Mouse (Mus musculus): ENCODE measurements around the gene Olfr804. TPM values are rescaled to one million over a fixed set of nuclear protein-coding genes. Genes with fewer than 3 reads are reported as not detected.

Olfr804 gene
- not detected in 2 replicates for polyA plus RNA-seq (2015; fragmentation: Nextera tagmentation; extraction: Ambion mirVana)

DNA sequence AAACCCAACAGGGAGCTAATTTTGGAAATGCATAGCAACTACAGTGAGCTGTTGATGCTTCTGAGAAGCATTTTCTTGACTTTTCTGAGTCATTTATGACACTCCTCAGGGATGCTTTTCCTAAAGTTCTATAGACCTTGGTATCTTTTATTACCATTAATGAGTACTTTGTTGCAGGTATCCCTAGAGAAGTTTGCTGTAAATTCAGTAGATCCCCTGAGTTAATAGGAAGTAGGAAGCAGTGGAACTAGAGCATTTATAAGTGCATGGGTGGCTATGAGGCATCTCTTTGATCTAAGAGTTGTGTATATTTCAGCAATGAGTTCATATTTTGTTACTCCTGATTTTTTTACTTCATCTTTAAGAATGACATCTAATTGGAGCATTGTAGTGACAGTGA lies at the start of gene Olfr804:
Gene Olfr804, plus strand, starts transcription at position 301 of the 400 bp plus-strand sequence.
- no peak for ATAC-seq (replicated peaks; ENCODE audit: insufficient number of reproducible peaks, insufficient read depth, low FRiP score, low read depth)
- Histone ChIP-seq H3K36me3 (no peaks in the 10 kb centered on the region), H3K4me3 (no peak within 1 kb of the TSS), H3K9ac (no peak within 1 kb of the TSS), H3K27me3 (no peaks in the 10 kb centered on the region), H3K4me1 (replicated peaks) (no peaks in the 10 kb centered on the region), H3K27ac (no peak within 1 kb of the TSS), H3K4me2 (no peak within 1 kb of the TSS), H3K9me3 (replicated peaks) (no peaks in the 10 kb centered on the region)

DNA sequence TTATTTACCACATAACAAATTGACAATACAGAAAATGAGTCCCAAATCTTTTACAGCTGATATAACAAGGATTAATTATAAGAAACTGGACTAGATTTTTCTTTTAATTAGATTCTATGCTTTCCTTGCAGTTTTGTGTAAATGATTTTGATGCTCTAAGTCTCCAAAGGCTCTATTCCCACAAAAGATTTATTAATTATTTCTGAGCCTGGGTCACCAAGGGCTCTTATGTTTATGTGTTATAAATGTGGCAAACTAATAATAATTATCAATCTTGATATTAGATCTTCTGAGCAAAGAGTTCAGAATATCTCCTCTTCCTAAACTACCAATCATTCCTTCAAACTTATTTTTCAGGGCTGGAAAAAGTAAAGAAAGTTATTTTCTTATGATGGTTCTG lies 45.6 kb upstream of the Olfr804 start, which contains the start of gene Olfr800:
Gene Olfr800, plus strand, starts transcription at position 301 of the 400 bp plus-strand sequence.
- no peak for ATAC-seq (replicated peaks; ENCODE audit: insufficient number of reproducible peaks, insufficient read depth, low FRiP score, low read depth)
- Histone ChIP-seq H3K4me2 (no peak within 1 kb of the TSS), H3K27me3 (no peaks in the 10 kb centered on the region)

DNA sequence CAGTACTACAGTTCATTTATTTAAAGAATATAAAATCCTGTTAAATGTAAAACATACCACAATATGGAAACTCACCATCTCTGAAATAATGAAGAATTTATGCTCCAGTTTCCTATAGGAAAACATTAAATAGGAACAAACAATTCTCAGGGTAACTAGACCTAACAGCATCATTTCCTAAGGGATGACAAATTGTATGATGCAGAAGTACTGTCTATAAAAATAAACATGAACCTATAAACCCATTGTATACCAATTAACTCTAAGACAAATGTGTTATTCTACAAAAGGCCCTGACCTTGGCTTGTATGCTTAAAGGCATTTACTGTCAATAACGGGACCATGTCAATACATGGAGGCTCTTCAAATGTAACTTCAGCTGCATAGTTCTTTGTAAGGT lies 29.2 kb upstream of the Olfr804 start, which contains the start of gene Olfr801:
Gene Olfr801, minus strand, starts transcription at position 101 of the 400 bp plus-strand sequence.
- H3K9ac ChIP-seq, result no peak within 1 kb of the TSS
- 56% methylated on average over 1 of the region's 1 CpGs for WGBS

More for the DNA sequence above, 45.6 kb upstream of the Olfr804 start, which contains the start of gene Olfr800:
- Histone ChIP-seq H3K9me3 (replicated peaks) (no peaks in the 10 kb centered on the region), H3K9ac (no peak within 1 kb of the TSS), H3K36me3 (no peaks in the 10 kb centered on the region), H3K27ac (no peak within 1 kb of the TSS), H3K4me1 (replicated peaks) (no peaks in the 10 kb centered on the region), H3K4me3 (no peak within 1 kb of the TSS)

DNA sequence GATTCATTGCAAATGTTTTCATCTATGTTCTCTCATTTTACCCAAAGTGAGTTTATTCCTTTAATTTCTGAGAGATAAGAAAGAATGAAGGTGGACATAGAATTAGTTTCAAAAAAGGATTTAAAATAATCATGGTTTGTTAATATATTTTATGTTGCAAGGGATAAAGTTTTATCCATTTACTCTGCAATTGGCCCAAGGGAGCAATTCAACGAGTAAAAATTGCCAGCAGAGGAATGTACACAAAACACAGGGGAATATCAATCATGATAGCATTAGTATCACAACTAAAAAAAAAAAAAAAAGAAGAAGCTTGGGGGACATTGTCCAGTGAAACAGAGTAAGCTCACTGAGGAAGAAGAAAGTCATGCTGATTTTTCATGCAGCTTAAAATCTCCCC lies 14.9 kb upstream of the Olfr804 start, which contains the start of gene Olfr802:
Gene Olfr802, minus strand, starts transcription at position 101 of the 400 bp plus-strand sequence.
- Histone ChIP-seq H3K27ac (no peak within 1 kb of the TSS), H3K4me1 (replicated peaks) (no peaks in the 10 kb centered on the region), H3K4me3 (no peak within 1 kb of the TSS), H3K4me2 (no peak within 1 kb of the TSS), H3K27me3 (no peaks in the 10 kb centered on the region), H3K9me3 (replicated peaks) (no peaks in the 10 kb centered on the region), H3K36me3 (no peaks in the 10 kb centered on the region), H3K9ac (no peak within 1 kb of the TSS)
- 54% methylated on average over 1 of the region's 1 CpGs for WGBS
- no peak for ATAC-seq (replicated peaks; ENCODE audit: insufficient number of reproducible peaks, insufficient read depth, low FRiP score, low read depth)

More for the DNA sequence above, 29.2 kb upstream of the Olfr804 start, which contains the start of gene Olfr801:
- Histone ChIP-seq H3K4me3 (no peak within 1 kb of the TSS), H3K27ac (no peak within 1 kb of the TSS), H3K4me1 (replicated peaks) (no peaks in the 10 kb centered on the region), H3K36me3 (no peaks in the 10 kb centered on the region), H3K4me2 (no peak within 1 kb of the TSS), H3K27me3 (no peaks in the 10 kb centered on the region), H3K9me3 (replicated peaks) (no peaks in the 10 kb centered on the region)
- ATAC-seq (replicated peaks; ENCODE audit: insufficient number of reproducible peaks, insufficient read depth, low FRiP score, low read depth), result no peak

GRCm38 (mm10) chr10:129694186-129694585 lies 8.8 kb upstream of the Olfr804 start, which contains the start of gene Olfr803:
Gene Olfr803, minus strand, starts transcription at chr10:129694286.
- H3K27ac ChIP-seq, result no peak within 1 kb of the TSS
- H3K9ac ChIP-seq, result no peak within 1 kb of the TSS
- ATAC-seq (replicated peaks; ENCODE audit: insufficient number of reproducible peaks, insufficient read depth, low FRiP score, low read depth), result no peak
- no peaks in the 10 kb centered on the region for H3K27me3 ChIP-seq
- no peak within 1 kb of the TSS for H3K4me2 ChIP-seq
- H3K36me3 ChIP-seq, result no peaks in the 10 kb centered on the region
- H3K4me3 ChIP-seq, result no peak within 1 kb of the TSS
- WGBS, result 73% methylated on average over 2 of the region's 2 CpGs
- no peaks in the 10 kb centered on the region for H3K9me3 ChIP-seq (replicated peaks)
- H3K4me1 ChIP-seq (replicated peaks), result no peaks in the 10 kb centered on the region

DNA sequence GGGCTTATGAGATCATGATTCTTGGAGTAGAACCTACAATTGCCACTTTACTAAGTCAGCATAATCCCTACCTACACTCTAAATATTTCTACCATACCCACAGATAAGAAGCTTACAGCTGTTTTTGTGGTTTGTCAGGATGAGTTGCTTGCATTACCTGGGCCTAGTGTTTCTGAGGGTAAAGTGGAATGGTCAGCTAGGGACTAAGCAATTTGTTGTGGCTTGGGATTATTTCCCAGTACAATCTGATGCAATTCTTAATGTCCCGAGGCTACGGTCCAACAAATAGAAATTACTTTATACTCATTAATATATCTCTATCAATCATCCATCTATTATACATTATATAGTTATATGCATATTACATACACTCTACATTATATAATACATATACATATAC lies 26.3 kb downstream of the Olfr804 start, which contains the start of gene Olfr805:
Gene Olfr805, minus strand, starts transcription at position 101 of the 400 bp plus-strand sequence.
- Histone ChIP-seq H3K4me1 (replicated peaks) (no peaks in the 10 kb centered on the region), H3K4me2 (no peak within 1 kb of the TSS), H3K4me3 (no peak within 1 kb of the TSS), H3K36me3 (no peaks in the 10 kb centered on the region), H3K27me3 (no peaks in the 10 kb centered on the region), H3K9me3 (replicated peaks) (no peaks in the 10 kb centered on the region), H3K9ac (no peak within 1 kb of the TSS), H3K27ac (no peak within 1 kb of the TSS)
- 91% methylated on average over 2 of the region's 2 CpGs for WGBS
- no peak for ATAC-seq (replicated peaks; ENCODE audit: insufficient number of reproducible peaks, insufficient read depth, low FRiP score, low read depth)

- Histone ChIP-seq H3K4me1 (replicated peaks) (no peaks in the 10 kb centered on the region), H3K36me3 (no peaks in the 10 kb centered on the region), H3K27me3 (no peaks in the 10 kb centered on the region), H3K4me2 (no peak within 1 kb of the TSS), H3K9ac (no peak within 1 kb of the TSS), H3K9me3 (replicated peaks) (no peaks in the 10 kb centered on the region), H3K4me3 (no peak within 1 kb of the TSS), H3K27ac (no peak within 1 kb of the TSS)
- no peak for ATAC-seq (replicated peaks; ENCODE audit: insufficient number of reproducible peaks, insufficient read depth, low FRiP score, low read depth)
These were observed 38.8 kb downstream of the Olfr804 start, which contains the start of gene Olfr806 for GRCm38 (mm10) chr10:129741821-129742220. Gene Olfr806, minus strand, starts transcription at chr10:129741921.

- 91% methylated on average over 1 of the region's 1 CpGs for WGBS
- no peaks in the 10 kb centered on the region for H3K27me3 ChIP-seq
- no peak for ATAC-seq (replicated peaks; ENCODE audit: insufficient number of reproducible peaks, insufficient read depth, low FRiP score, low read depth)
- no peaks in the 10 kb centered on the region for H3K4me1 ChIP-seq (replicated peaks)
- H3K9me3 ChIP-seq (replicated peaks), result no peaks in the 10 kb centered on the region
- H3K9ac ChIP-seq, result no peak within 1 kb of the TSS
- no peak within 1 kb of the TSS for H3K27ac ChIP-seq
- H3K4me2 ChIP-seq, result no peak within 1 kb of the TSS
- no peaks in the 10 kb centered on the region for H3K36me3 ChIP-seq
- no peak within 1 kb of the TSS for H3K4me3 ChIP-seq
These were observed 54.7 kb downstream of the Olfr804 start, which contains the start of gene Olfr807 for GRCm38 (mm10) chr10:129757693-129758092. Gene Olfr807, minus strand, starts transcription at chr10:129757793.

Small RNA genes lying within 50 kb of the gene (microRNA-seq; reads per million reads assigned to microRNA genes)
- gene Gm24485, result not detected

Other genes with a start within 250 kb of the Olfr804 start
- gene Olfr787, start 241.3 kb upstream of the Olfr804 start, polyA plus RNA-seq (2015; fragmentation: Nextera tagmentation; extraction: Ambion mirVana), result not detected in 2 replicates
- not detected in 2 replicates for gene Olfr788, start 232.2 kb upstream of the Olfr804 start, polyA plus RNA-seq (2015; fragmentation: Nextera tagmentation; extraction: Ambion mirVana)
- gene Olfr789, start 218.5 kb upstream of the Olfr804 start, polyA plus RNA-seq (2015; fragmentation: Nextera tagmentation; extraction: Ambion mirVana), result not detected in 2 replicates
- gene Olfr790, start 204.7 kb upstream of the Olfr804 start, polyA plus RNA-seq (2015; fragmentation: Nextera tagmentation; extraction: Ambion mirVana), result not detected in 2 replicates
- not detected in 2 replicates for gene Olfr791, start 181.4 kb upstream of the Olfr804 start, polyA plus RNA-seq (2015; fragmentation: Nextera tagmentation; extraction: Ambion mirVana)
- gene Olfr792, start 164.0 kb upstream of the Olfr804 start, polyA plus RNA-seq (2015; fragmentation: Nextera tagmentation; extraction: Ambion mirVana), result not detected in 2 replicates
- not detected in 2 replicates for gene Olfr794, start 135.6 kb upstream of the Olfr804 start, polyA plus RNA-seq (2015; fragmentation: Nextera tagmentation; extraction: Ambion mirVana)
- gene Olfr796, start 90.6 kb upstream of the Olfr804 start, polyA plus RNA-seq (2015; fragmentation: Nextera tagmentation; extraction: Ambion mirVana), result not detected in 2 replicates
- not detected in 2 replicates for gene Olfr798, start 75.3 kb upstream of the Olfr804 start, polyA plus RNA-seq (2015; fragmentation: Nextera tagmentation; extraction: Ambion mirVana)
- not detected in 2 replicates for gene Olfr799, start 65.7 kb upstream of the Olfr804 start, polyA plus RNA-seq (2015; fragmentation: Nextera tagmentation; extraction: Ambion mirVana)
- gene Olfr800, start 45.5 kb upstream of the Olfr804 start, polyA plus RNA-seq (2015; fragmentation: Nextera tagmentation; extraction: Ambion mirVana), result not detected in 2 replicates
- gene Olfr801, start 29.3 kb upstream of the Olfr804 start, polyA plus RNA-seq (2015; fragmentation: Nextera tagmentation; extraction: Ambion mirVana), result not detected in 2 replicates
- not detected in 2 replicates for gene Olfr802, start 15.0 kb upstream of the Olfr804 start, polyA plus RNA-seq (2015; fragmentation: Nextera tagmentation; extraction: Ambion mirVana)
- not detected in 2 replicates for gene Olfr803, start 8.9 kb upstream of the Olfr804 start, polyA plus RNA-seq (2015; fragmentation: Nextera tagmentation; extraction: Ambion mirVana)
- not detected in 2 replicates for gene Olfr805, start 26.2 kb downstream of the Olfr804 start, polyA plus RNA-seq (2015; fragmentation: Nextera tagmentation; extraction: Ambion mirVana)
- not detected in 2 replicates for gene Olfr806, start 38.7 kb downstream of the Olfr804 start, polyA plus RNA-seq (2015; fragmentation: Nextera tagmentation; extraction: Ambion mirVana)
- gene Olfr807, start 54.6 kb downstream of the Olfr804 start, polyA plus RNA-seq (2015; fragmentation: Nextera tagmentation; extraction: Ambion mirVana), result not detected in 2 replicates
- not detected in 2 replicates for gene Olfr808, start 62.3 kb downstream of the Olfr804 start, polyA plus RNA-seq (2015; fragmentation: Nextera tagmentation; extraction: Ambion mirVana)
- gene Olfr809, start 71.4 kb downstream of the Olfr804 start, polyA plus RNA-seq (2015; fragmentation: Nextera tagmentation; extraction: Ambion mirVana), result not detected in 2 replicates
- gene Olfr810, start 91.7 kb downstream of the Olfr804 start, polyA plus RNA-seq (2015; fragmentation: Nextera tagmentation; extraction: Ambion mirVana), result not detected in 2 replicates
- not detected in 2 replicates for gene Olfr811, start 101.2 kb downstream of the Olfr804 start, polyA plus RNA-seq (2015; fragmentation: Nextera tagmentation; extraction: Ambion mirVana)
- gene Olfr812, start 142.9 kb downstream of the Olfr804 start, polyA plus RNA-seq (2015; fragmentation: Nextera tagmentation; extraction: Ambion mirVana), result not detected in 2 replicates
- gene Olfr813, start 152.2 kb downstream of the Olfr804 start, polyA plus RNA-seq (2015; fragmentation: Nextera tagmentation; extraction: Ambion mirVana), result not detected in 2 replicates
- not detected in 2 replicates for gene Olfr814, start 176.6 kb downstream of the Olfr804 start, polyA plus RNA-seq (2015; fragmentation: Nextera tagmentation; extraction: Ambion mirVana)
- gene Olfr815, start 202.7 kb downstream of the Olfr804 start, polyA plus RNA-seq (2015; fragmentation: Nextera tagmentation; extraction: Ambion mirVana), result not detected in 2 replicates
- gene Olfr816, start 212.4 kb downstream of the Olfr804 start, polyA plus RNA-seq (2015; fragmentation: Nextera tagmentation; extraction: Ambion mirVana), result not detected in 2 replicates
- not detected in 2 replicates for gene Olfr818, start 245.9 kb downstream of the Olfr804 start, polyA plus RNA-seq (2015; fragmentation: Nextera tagmentation; extraction: Ambion mirVana)

Data from heart, embryonic 15.5 days (tissue).